Mouse (Mus musculus) neural tube, embryonic 13.5 days (tissue): ENCODE results near the gene Schip1. TPM values are rescaled to one million over a fixed set of nuclear protein-coding genes. Genes with fewer than 3 reads are reported as not detected.
"Not testable (repeated sequence)": the region's sequence is repeated elsewhere in the genome, so short reads cannot be mapped to it uniquely, and the experiment has no call there.

Experiments
- ATAC-seq: fragments of 200-750 bp; cut with Nextera tagmentation; 2 replicates; pipeline ENCODE4 v1.8.0; 2017; ENCODE audit warnings: low read depth, mild to moderate bottlenecking, moderate TSS enrichment, moderate library complexity
- H3K27ac ChIP-seq: fragments of 300-500 bp; sonication (generic); replicated peaks from 2 replicates; pipeline ENCODE4 v1.5.1; 2015; ENCODE audit warnings: moderate library complexity, mild to moderate bottlenecking, inconsistent platforms
- H3K27me3 ChIP-seq: fragments of 300-500 bp; sonication (generic); 2 replicates; pipeline ENCODE4 v1.6.1; 2015; ENCODE audit warnings: mild to moderate bottlenecking, inconsistent platforms
- H3K36me3 ChIP-seq: fragments of 300-500 bp; sonication (generic); 2 replicates; pipeline ENCODE4 v1.6.1; 2015; ENCODE audit warnings: mild to moderate bottlenecking, inconsistent platforms
- H3K4me1 ChIP-seq: fragments of 300-500 bp; sonication (generic); replicated peaks from 2 replicates; pipeline ENCODE4 v1.6.1; 2015; ENCODE audit warnings: inconsistent platforms
- H3K4me2 ChIP-seq: fragments of 300-500 bp; sonication (generic); 2 replicates; pipeline ENCODE4 v1.6.1; 2015; ENCODE audit warnings: inconsistent platforms, mild to moderate bottlenecking, moderate library complexity
- H3K4me3 ChIP-seq: fragments of 300-500 bp; sonication (generic); 2 replicates; pipeline ENCODE4 v1.5.1; 2015; ENCODE audit warnings: mild to moderate bottlenecking, inconsistent platforms
- H3K9ac ChIP-seq: fragments of 300-500 bp; sonication (generic); 2 replicates; pipeline ENCODE4 v1.6.1; 2015; ENCODE audit warnings: moderate library complexity, mild to moderate bottlenecking, inconsistent platforms
- H3K9me3 ChIP-seq: fragments of 300-500 bp; sonication (generic); 2 replicates; pipeline ENCODE4 v1.6.1; 2016; ENCODE audit warnings: inconsistent platforms
- WGBS: fragments of 180-500 bp; shearing (Covaris S2); methylation state at CpG from one replicate; pipeline ENCODE4 v1.1.7; 2015; 5-methylcytosine and 5-hydroxymethylcytosine counted together
- polyA plus RNA-seq: library from polyadenylated mRNA; unstranded; fragments of >200 nt; fragmentation: Nextera tagmentation; extraction: Ambion mirVana; gene quantifications from 2 replicates; pipeline ENCODE4 v1.2.1, GENCODE M21; 2015

Gene Schip1
- polyA plus RNA-seq, 1 experiment from 2014 or later: 165 TPM

GRCm38 (mm10) chr3:68071395-68072386 lies 7.1 kb downstream of the Schip1 start:
- H3K36me3 ChIP-seq: no peaks in the 10 kb centered on the region
- H3K9me3 ChIP-seq: no peaks in the 10 kb centered on the region
- no peak overlapping the region for H3K9ac ChIP-seq
- peaks cover 12% of the 10 kb centered on the region for H3K4me1 ChIP-seq
- no peak overlapping the region for H3K4me2 ChIP-seq
- H3K4me3 ChIP-seq: no peak overlapping the region
- ATAC-seq: peak; percentile 88
- H3K27ac ChIP-seq: peak overlapping the region; percentile 68
- H3K27me3 ChIP-seq: no peaks in the 10 kb centered on the region
- WGBS: 47% methylated on average over 9 of the region's 9 CpGs

- 65% methylated on average over 4 of the region's 4 CpGs for WGBS
- Histone ChIP-seq H3K27ac (no peak overlapping the region), H3K36me3 (no peaks in the 10 kb centered on the region), H3K4me3 (no peak overlapping the region), H3K9me3 (no peaks in the 10 kb centered on the region), H3K9ac (no peak overlapping the region), H3K4me1 (0 out of 2 replicates have a peak, but pooled peaks cover under 1% of the 10 kb centered on the region), H3K4me2 (no peak overlapping the region), H3K27me3 (no peaks in the 10 kb centered on the region)
- ATAC-seq: no peak
Observed at GRCm38 (mm10) chr3:68077406-68077805, 12.8 kb downstream of the Schip1 start.

DNA sequence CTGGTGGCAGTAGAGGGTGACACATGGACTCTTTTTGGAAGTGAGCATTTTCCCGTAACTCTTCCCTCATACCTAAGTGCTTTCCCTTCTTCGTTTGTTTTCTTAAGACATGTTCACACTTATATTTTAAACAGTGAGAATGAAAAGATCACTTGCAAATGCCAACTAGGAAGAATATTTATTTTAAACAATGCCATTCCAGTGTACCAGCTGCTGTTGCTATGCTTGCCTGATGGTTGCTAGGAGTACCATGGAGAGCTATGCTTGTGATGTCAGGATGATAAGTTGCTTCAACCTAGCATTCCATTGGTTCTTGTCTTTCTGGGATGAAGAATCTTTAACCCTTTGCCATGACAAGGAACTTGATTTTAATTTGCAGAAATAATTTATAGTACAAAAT lies 20.4 kb downstream of the Schip1 start:
- H3K9ac ChIP-seq: no peak overlapping the region
- H3K4me3 ChIP-seq: no peak overlapping the region
- WGBS: 46% methylated on average over 2 of the region's 2 CpGs
- no peaks in the 10 kb centered on the region for H3K9me3 ChIP-seq
- H3K4me2 ChIP-seq: no peak overlapping the region
- H3K27ac ChIP-seq: no peak overlapping the region
- no peaks in the 10 kb centered on the region for H3K36me3 ChIP-seq
- no peaks in the 10 kb centered on the region for H3K27me3 ChIP-seq
- ATAC-seq: no peak
- no peaks in the 10 kb centered on the region; the same call in 1 of the 2 replicates for H3K4me1 ChIP-seq

GRCm38 (mm10) chr3:68092108-68092507 lies 27.5 kb downstream of the Schip1 start:
- Histone ChIP-seq H3K4me2 (no peak overlapping the region), H3K4me1 (peaks cover 11% of the 10 kb centered on the region), H3K27me3 (no peaks in the 10 kb centered on the region), H3K9ac (no peak overlapping the region), H3K27ac (no peak overlapping the region), H3K9me3 (no peaks in the 10 kb centered on the region), H3K4me3 (no peak overlapping the region), H3K36me3 (no peaks in the 10 kb centered on the region)
- whole genome bisulfite sequencing: 45% methylated on average over 4 of the region's 4 CpGs
- ATAC-seq: peak; percentile 69

GRCm38 (mm10) chr3:68096724-68097431 lies 32.3 kb downstream of the Schip1 start:
- Histone ChIP-seq H3K4me2 (no peak overlapping the region), H3K4me1 (peaks cover 11% of the 10 kb centered on the region), H3K9ac (no peak overlapping the region), H3K4me3 (no peak overlapping the region), H3K27me3 (no peaks in the 10 kb centered on the region), H3K27ac (no peak overlapping the region), H3K36me3 (no peaks in the 10 kb centered on the region), H3K9me3 (no peaks in the 10 kb centered on the region)
- WGBS: 69% methylated on average over 4 of the region's 4 CpGs
- ATAC-seq: no peak

DNA sequence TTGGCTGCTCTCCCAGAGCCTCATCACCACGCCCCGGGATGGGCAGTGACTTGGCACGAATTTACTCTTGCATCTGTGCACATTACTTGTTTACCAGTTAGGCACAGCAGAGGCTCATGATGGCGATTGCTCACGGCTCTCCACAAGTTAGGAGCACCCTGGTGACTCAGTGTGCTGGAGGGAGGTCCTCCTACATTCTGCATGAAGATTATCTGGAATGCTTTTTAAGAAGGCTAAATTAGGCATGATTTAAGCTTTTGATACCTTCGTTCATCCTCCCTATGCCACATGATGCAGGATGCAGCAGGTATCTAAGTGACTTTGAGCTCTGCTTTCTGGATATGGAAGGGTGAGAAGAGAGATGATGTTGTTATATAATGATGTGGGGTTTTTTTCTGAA lies 35.0 kb downstream of the Schip1 start:
- WGBS: 91% methylated on average over 6 of the region's 6 CpGs
- H3K27me3 ChIP-seq: not testable (repeated sequence)

GRCm38 (mm10) chr3:68101343-68101742 lies 36.7 kb downstream of the Schip1 start:
- H3K9ac ChIP-seq: no peak overlapping the region
- H3K36me3 ChIP-seq: no peaks in the 10 kb centered on the region
- H3K9me3 ChIP-seq: no peaks in the 10 kb centered on the region
- no peak overlapping the region for H3K4me2 ChIP-seq
- H3K27me3 ChIP-seq: no peaks in the 10 kb centered on the region
- peaks cover 14% of the 10 kb centered on the region for H3K4me1 ChIP-seq
- no peak overlapping the region for H3K27ac ChIP-seq
- no peak for ATAC-seq
- no peak overlapping the region for H3K4me3 ChIP-seq
- 79% methylated on average over 4 of the region's 4 CpGs for WGBS

More for the DNA sequence above, 35.0 kb downstream of the Schip1 start:
- not testable (repeated sequence) for H3K36me3 ChIP-seq, H3K4me3 ChIP-seq, ATAC-seq, H3K9me3 ChIP-seq, H3K4me1 ChIP-seq, H3K27ac ChIP-seq, H3K9ac ChIP-seq, H3K4me2 ChIP-seq

GRCm38 (mm10) chr3:68105081-68105685 lies 40.6 kb downstream of the Schip1 start:
- Histone ChIP-seq H3K27me3 (no peaks in the 10 kb centered on the region), H3K4me3 (no peak overlapping the region), H3K9me3 (no peaks in the 10 kb centered on the region), H3K27ac (peak overlapping the region; percentile 56), H3K4me1 (peaks cover 14% of the 10 kb centered on the region), H3K36me3 (no peaks in the 10 kb centered on the region), H3K9ac (no peak overlapping the region), H3K4me2 (no peak overlapping the region)
- 29% methylated on average over 2 of the region's 2 CpGs for WGBS
- peak; percentile 74 for ATAC-seq

DNA sequence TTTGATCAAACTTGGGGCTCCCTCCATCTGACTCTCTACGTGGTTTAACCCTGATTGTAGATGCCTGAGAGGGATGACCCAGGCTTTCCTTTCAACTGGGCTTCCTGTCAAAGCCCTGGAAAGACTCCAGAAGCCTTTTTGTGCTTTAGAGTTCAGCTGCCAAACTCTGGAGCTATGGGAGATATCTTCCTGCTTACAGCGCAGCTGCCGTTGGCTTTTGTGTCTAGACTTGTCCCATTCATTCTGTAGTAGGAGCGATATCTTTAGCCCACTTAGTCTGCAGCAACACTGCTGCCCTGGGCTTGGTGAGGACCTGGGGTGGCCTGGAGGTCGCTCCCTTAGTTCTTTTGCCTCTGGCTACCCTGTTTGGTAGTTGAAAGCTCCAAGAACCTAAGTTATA lies 56.7 kb downstream of the Schip1 start:
- H3K4me2 ChIP-seq: no peak overlapping the region
- H3K9ac ChIP-seq: no peak overlapping the region
- no peaks in the 10 kb centered on the region for H3K27me3 ChIP-seq
- peaks cover 8% of the 10 kb centered on the region; the same call in 1 of the 2 replicates for H3K4me1 ChIP-seq
- no peak overlapping the region for H3K27ac ChIP-seq
- WGBS: 70% methylated on average over 5 of the region's 5 CpGs
- no peak for ATAC-seq
- no peak overlapping the region for H3K4me3 ChIP-seq
- no peaks in the 10 kb centered on the region for H3K36me3 ChIP-seq
- no peaks in the 10 kb centered on the region for H3K9me3 ChIP-seq

GRCm38 (mm10) chr3:68126284-68126856 lies 61.8 kb downstream of the Schip1 start:
- H3K27ac ChIP-seq: no peak overlapping the region
- H3K36me3 ChIP-seq: no peaks in the 10 kb centered on the region
- H3K4me3 ChIP-seq: no peak overlapping the region
- H3K9ac ChIP-seq: no peak overlapping the region
- H3K27me3 ChIP-seq: no peaks in the 10 kb centered on the region
- ATAC-seq: no peak
- 41% methylated on average over 6 of the region's 6 CpGs for WGBS
- peaks cover 16% of the 10 kb centered on the region for H3K4me1 ChIP-seq
- no peak overlapping the region for H3K4me2 ChIP-seq
- no peaks in the 10 kb centered on the region for H3K9me3 ChIP-seq

GRCm38 (mm10) chr3:68130386-68130785 lies 65.8 kb downstream of the Schip1 start:
- no peak overlapping the region for H3K9ac ChIP-seq
- no peaks in the 10 kb centered on the region for H3K36me3 ChIP-seq
- 97% methylated on average over 1 of the region's 1 CpGs for WGBS
- no peak overlapping the region for H3K4me3 ChIP-seq
- ATAC-seq: no peak
- H3K4me2 ChIP-seq: no peak overlapping the region
- H3K4me1 ChIP-seq: peaks cover 14% of the 10 kb centered on the region
- H3K9me3 ChIP-seq: no peaks in the 10 kb centered on the region
- H3K27ac ChIP-seq: no peak overlapping the region
- H3K27me3 ChIP-seq: no peaks in the 10 kb centered on the region
